Mouse (Mus musculus): ENCODE measurements around the gene Taf1d.
"Not testable (repeated sequence)": the region's sequence is repeated elsewhere in the genome, so short reads cannot be mapped to it uniquely, and the experiment has no call there.

Gene Taf1d

DNA sequence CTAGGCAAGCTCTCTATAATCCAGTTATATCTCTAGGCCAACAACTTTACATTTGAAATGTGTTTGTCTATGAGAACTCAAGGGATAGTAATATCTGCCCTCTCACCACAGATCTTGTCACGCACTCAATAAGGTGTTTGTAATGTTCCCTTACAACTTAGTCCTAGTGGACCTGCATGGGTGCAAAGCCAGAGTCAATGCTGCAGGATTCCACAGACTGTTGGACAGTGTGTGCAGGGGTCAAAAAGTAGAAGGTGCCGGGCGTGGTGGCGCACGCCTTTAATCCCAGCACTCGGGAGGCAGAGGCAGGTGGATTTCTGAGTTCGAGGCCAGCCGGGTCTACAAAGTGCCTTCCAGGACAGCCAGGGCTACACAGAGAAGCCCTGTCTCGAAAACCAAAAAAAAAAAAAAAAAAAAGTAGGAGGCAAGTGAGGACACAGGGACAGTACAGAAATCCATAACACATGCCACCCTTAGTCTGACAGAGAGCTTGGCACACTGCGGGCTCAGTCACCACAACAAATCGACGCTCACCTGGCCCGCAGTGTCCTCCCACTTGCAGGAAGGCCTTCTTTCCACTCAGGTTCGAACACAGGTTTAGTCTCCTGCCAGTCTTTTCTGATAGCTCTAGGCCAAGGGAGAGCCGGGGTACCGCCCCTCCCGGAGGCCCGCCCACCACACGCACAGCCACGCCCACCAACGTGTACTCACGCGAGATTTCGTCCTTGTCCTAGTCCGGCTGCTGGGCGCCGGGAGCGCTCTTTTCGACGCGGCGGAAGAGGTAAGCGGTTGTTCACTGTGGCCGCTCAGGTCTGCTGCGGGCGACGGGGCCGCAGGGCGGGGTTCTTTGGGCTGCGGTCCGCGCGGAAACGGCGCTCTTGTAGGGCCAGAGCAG lies at the start of gene Taf1d:
TSS of gene Taf1d (plus strand) at position 712 of the 895 bp plus-strand sequence.
- ATAC-seq (ENCODE audit: low TSS enrichment) = peak; percentile 97

DNA sequence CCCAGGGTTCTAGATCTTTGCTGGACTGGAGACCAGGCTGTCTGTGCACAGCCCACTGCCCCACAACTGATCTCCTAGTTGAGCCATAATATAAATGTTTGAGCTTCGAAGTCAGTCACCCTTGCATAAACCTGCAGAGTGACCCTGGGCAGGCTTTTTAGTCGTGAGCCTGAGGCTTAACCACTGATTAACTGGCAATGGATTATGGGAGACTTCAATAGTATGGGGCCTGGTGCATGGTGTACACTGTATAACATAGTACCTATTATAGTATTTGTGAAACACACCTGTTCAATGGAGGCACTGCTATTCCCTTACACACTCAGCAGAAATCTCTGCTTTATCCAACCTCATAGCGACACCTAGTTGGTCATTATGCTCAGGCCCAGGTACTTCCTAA lies 49.8 kb upstream of the Taf1d start:
- ATAC-seq (ENCODE audit: low TSS enrichment) = no peak

DNA sequence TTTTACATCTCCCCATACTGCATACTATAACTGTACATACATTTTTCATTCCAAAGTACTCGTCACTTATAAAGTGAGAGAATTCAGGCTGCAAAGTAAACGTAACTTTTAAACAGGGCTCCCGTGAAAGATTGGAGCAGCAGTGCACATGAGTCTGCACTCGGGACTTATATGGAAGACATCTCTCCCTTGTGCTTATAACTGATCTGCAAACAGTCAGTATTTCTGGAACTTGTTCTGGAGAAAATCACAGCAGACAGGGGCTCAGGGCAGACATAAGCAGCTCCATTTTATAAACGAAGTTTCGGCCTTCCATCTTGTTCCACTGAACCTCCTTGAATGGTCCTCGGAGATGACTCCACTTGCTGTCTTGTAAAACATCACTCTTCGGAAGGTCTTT lies 44.0 kb upstream of the Taf1d start:
- ATAC-seq (ENCODE audit: low TSS enrichment) = no peak

DNA sequence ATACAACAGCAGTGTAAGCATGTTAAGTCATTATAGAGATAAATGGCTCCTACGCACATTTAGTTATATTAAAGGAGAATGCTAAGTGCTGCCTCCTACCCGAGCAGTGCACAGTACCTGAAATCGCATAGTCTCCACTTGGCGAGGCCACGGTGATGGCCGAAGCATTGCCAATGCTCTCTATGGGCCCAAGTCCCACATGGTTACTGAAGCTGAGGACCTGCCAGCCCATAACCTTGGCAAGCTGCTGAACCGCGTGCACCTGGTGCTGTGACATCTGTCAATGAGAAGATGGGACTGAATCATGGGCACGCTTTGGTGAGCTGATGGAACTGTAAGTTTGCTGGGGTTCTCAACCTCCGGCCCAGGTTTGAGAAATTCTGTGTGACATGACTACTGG lies 42.5 kb upstream of the Taf1d start:
- ATAC-seq (ENCODE audit: low TSS enrichment) = no peak

DNA sequence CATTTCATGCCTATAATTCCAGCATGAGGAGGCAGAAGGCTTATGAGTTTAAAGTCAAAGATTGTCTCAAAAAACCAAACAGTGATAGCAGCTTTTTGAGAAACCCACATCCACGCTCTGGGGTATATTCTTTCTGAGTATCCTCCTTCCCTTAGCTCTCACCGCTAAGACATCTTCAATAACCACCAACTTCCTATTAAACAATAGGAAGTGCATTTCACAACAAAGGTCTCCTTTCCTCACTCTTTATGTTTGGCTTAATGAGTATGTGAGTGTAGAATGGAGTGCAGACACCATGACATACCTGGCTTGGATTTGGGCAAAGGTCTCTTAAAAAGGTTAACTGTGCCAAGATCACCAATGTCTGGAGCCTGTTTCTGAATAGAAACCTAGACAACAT lies 32.0 kb upstream of the Taf1d start:
- ATAC-seq (ENCODE audit: low TSS enrichment) = no peak

DNA sequence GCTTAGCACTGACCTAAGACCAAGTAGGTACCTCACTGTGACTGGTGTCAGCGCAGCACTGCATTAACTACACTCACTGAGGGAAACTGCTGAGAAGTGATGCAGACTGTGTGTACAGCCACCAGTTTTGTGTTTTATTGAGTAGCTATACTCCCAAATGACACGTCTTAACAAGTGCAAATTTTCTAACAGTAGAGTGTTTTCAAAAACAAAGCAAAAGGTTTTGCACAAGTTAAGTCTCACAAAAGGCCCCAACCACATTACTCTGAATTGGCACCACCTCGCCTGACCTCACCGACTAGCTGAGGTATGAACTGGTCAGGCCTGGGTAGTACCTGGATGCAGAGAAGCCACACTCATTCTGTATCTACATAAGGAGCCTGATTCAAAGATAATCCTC lies 29.2 kb upstream of the Taf1d start:
- no peak for ATAC-seq (ENCODE audit: low TSS enrichment)

DNA sequence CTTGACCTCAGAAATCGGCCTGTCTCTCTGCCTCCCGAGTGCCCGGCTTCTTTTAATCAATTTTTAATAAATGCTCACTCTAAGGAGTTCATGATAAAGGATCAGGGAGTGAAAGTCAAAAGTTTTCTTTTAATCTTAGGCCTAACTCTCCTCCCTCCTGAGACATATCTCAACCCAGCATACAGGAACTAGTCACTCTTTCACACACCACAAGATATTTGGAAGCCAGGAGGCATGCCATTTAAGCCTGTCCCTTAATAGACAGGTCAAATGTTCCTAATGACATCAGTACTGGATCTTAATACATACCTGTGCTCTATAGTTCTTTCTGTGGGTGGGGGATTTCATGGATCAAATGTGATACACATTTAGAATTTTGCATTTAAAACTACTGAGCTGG lies 27.7 kb upstream of the Taf1d start:
- ATAC-seq (ENCODE audit: low TSS enrichment) = no peak

DNA sequence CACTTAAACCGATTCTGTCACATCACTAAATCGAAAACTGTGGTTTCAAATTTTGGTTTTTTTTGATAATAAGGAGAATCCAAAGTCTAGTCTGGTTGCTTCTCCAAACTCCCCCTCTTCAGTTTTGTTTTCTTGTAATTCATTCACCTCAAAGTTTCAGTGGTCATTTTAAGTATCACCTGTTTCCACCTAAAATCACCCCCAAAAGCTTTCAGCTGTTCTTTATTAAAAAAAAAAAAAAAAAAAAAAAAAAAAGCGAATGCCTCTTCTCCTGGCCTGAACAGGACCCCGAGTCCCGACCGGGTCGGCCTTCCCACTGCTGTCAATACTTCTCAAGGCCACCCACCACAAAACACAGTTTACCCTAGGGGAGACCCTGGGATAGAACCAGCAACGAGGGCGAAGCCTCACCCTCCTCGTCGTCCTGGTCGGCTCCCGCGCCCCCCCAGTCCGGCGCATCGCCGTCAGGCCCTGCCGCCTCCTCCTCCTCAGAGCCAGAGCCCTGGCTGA lies 26.8 kb upstream of the Taf1d start:
- ATAC-seq (ENCODE audit: low TSS enrichment) = no peak; the same call in 1 of the 2 replicates

DNA sequence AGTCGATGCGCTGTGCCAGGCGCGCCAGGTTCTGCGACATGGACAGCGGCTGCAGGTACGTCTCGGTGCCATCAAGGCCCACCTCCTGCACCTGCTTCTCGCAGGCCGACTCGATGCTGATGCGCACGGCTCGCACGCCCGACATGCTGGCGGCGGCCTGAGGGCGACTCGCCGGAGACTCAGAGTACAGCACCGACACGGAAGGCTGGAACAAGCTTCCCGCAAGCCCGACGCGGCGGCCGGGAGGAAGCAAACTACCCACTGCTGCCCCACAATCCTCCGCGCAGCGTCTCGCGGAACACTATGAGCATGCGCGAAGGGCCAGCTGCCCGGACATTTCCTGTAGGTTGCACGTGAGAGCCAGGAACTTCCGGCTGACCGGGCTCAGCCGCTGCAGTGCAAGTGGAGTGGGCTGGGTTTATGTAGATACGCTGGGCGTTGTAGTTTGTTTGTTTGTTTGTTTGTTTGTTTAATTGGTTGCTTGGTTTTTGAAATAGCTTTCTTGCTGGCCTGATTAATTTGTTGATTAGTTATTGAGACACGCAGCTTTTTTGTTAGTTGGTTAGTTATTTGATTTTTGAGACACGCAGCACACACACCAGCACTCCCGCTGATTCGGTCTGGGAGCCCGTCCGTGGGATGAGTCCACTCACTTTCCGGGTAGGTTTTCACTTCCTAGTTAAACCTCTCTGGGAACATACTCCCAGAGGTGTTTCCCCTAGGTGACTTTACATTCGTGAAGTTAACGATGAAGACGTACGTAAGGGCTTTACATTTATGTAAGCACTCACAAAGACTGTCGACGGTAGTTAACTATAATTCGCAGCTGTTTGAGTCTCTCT lies 26.1 kb upstream of the Taf1d start, which contains the start of gene Med17:
TSS of gene Med17 (minus strand) at position 283 of the 842 bp plus-strand sequence.
- peak; percentile 98 for ATAC-seq (ENCODE audit: low TSS enrichment)

DNA sequence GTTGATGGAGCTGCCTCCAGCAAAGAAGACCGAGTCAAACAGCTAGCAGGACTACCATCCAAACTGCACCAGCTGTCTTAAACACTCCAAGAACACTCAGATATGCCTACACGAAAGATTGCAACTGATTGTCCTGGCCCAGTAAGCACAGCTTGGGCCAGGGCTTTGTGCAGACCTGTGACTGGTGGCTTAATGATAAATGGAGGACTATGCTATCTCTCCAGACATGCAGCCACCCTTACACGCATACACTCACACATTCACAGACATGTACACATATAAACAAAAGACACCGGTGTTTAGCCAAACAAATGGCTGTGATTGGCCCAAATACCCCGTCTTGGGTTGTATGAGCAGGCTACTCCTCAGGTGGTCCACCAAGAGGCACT lies 25.5 kb upstream of the Taf1d start:
- ATAC-seq (ENCODE audit: low TSS enrichment) = 0 out of 2 replicates have a peak, but pooled peaks have one; percentile 8

DNA sequence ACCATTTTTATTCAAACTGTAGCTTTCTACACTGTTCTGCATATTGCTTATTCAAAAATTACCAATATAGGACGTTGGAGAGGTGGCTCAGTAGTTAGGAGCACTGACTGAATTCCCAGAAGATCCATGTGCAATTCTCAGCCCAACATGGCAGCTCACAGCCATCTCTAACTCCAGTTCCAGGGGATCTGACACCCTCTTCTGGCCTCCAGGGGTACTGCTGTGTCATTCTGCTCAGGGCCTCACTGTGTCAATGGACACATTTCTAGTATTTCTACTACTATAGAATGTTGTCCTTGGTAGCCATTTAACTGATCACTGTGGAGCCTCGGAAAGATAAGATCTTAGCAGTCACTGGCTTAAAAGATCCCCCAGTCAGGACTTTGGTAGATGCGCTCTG lies 20.6 kb upstream of the Taf1d start:
- ATAC-seq (ENCODE audit: low TSS enrichment) = no peak

DNA sequence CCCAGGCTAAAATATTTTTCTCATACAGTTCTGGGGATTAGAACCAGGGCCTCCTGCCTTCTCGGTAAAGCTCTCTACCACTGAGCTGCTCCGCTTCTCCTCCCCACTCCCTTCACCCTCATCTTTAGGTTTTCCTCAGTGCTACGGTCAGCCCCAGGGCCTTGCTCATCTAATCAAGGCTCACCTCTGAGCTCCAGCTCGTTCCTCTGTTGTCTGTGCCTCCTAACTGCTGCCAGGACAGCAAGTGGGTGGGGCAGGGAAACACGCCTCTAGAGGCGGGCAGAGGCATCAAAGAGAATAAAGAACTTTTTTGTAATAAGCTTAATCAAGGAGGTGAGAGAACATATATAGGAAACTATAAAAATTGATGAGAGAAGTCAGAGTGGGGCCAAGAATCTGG lies 18.2 kb upstream of the Taf1d start:
- no peak for ATAC-seq (ENCODE audit: low TSS enrichment)

DNA sequence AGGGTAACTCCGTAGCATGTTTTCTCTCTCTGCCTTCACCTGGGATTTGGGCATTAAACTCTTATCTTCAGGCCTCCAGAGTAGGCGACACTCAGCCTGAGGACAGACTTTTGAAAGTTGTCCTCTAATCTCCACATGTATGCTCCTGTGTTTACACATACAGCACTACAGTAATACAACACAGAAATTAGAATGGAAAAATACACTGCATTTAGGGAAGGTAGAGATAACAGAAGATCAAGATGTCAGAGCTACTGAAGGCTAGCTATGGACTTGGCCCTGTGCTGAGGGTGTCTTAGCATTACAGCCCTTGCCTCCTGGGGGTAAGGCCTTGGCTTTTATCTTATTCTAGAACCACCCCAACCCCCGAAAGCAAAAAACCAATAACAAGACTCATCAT lies 17.6 kb upstream of the Taf1d start:
- no peak for ATAC-seq (ENCODE audit: low TSS enrichment)

DNA sequence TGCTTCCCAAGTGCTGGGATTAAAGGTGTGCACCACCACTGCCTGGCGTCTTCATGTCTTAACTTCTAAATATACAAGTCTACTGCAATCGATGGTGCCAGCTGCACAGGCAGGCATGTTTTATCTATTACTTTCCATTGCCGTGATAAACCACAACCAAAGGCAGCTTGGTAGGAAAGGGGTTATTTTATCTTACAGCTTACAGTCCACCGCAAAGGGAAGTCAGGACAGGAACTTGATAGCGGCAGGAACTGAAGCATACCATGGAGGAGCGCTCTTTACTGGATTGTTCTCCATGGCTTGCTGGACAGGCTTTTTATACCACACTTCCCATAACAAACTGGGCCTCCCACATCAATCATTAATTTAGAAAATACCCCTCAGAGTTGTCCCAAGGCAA lies 16.8 kb upstream of the Taf1d start:
- ATAC-seq (ENCODE audit: low TSS enrichment) = no peak

DNA sequence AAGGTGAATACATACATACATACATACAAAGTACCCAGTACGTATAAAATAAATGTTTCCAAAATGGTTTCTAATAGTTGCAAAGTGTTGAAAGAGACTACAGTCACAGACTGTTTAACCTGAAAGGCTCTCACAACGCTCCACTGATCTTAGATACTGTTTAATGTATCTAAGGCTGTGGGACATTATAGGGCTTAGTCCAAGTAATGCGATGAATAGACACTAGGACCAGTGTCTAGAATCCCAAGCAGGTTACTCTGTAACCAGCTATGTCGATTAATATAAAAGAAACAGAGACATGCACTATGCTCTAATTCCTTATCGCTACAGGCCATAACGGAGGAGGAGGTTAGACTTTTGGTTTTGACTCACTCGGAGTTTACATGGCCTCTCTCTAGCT lies 8.9 kb upstream of the Taf1d start:
- no peak for ATAC-seq (ENCODE audit: low TSS enrichment)

DNA sequence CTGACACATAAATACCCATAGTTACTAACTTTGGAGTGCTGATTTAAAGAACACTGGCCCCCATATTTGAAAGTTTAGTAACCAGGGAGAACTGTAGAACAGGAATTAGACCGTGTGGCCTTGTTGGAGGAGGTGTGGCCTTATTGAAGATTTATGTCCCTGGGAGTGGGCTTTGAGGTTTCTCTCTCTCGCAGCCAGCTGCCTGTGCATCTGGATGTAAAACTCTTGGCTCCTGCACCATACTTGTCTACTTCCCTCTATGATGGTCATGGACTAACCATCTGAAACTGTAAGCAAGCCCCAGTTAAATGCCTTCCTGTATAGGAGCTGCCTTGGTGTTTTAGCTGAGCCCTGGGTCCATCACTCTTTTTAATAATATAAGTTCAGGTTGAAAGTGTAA lies 7.6 kb upstream of the Taf1d start:
- ATAC-seq (ENCODE audit: low TSS enrichment) = no peak

DNA sequence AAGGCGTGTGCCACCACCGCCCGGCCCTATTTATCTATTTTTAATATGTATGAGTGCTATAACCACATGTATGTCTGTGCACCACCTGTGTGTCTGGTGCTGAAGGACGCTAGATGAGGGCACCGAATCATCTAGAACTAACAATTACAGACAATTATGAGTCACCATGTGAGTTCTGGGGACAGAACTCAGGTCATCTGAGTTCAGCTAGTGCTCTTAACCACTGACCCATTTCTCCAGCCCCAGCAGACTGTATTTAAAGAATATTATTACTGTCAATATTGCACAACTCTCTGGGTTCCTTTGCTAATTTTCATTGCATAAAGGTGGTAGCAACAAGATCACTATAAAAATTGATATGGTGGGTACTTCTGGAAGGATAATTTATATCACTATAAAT lies 6.0 kb upstream of the Taf1d start:
- no peak for ATAC-seq (ENCODE audit: low TSS enrichment)

DNA sequence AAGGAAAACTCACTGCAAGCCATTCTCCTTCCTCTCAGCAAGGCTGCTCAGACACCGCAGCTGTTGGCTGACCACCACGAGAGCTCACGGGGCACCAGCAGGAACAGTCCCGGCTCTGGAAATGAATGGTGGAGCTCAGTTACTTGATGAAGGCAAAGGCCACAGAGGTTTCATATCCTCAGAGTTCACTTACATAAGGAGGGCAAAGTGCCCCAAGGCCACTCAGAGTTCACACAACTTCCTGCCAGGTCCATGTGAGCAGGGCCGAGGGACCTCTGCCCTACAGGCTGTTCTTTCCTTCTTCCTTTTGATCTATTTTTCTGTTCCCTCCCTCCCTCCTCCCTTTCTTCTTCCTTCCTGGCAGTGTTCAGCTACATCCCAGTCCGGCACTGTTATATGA lies 4.6 kb upstream of the Taf1d start:
- no peak for ATAC-seq (ENCODE audit: low TSS enrichment)

DNA sequence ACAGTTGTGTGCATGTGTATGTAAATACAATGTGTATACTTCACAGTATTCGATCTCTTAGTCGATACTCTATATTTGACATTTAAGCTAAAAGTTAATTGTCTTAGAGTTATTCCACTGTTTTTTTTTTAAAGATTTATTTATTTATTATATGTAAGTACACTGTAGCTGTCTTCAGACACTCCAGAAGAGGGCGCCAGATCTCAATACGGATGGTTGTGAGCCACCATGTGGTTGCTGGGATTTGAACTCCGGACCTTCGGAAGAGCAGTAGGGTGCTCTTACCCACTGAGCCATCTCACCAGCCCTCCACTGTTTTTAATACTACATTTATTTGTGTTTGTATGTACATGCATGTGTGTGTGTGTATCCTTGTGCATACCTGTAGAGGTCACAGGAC lies 4.0 kb upstream of the Taf1d start:
- not testable (repeated sequence) for ATAC-seq (ENCODE audit: low TSS enrichment)

DNA sequence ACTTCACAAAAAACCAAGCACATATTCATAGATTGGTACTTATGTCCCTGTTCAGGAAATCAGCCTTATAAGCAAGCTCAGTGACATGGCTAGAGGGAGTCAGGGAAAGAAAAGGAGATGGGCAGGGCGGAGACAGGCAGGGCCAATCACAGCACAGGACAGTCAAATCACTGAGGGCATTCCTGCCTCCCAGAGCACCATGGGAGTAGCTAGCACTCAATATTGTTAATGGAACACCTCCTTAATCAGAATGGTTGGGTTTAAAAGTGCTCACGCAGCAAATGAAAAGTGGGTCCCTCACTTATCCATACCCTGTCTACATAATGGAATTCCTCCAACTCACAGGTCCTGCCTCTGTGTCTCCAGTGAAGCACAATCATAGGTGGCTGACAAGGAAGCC lies 3.1 kb upstream of the Taf1d start:
- no peak for ATAC-seq (ENCODE audit: low TSS enrichment)

DNA sequence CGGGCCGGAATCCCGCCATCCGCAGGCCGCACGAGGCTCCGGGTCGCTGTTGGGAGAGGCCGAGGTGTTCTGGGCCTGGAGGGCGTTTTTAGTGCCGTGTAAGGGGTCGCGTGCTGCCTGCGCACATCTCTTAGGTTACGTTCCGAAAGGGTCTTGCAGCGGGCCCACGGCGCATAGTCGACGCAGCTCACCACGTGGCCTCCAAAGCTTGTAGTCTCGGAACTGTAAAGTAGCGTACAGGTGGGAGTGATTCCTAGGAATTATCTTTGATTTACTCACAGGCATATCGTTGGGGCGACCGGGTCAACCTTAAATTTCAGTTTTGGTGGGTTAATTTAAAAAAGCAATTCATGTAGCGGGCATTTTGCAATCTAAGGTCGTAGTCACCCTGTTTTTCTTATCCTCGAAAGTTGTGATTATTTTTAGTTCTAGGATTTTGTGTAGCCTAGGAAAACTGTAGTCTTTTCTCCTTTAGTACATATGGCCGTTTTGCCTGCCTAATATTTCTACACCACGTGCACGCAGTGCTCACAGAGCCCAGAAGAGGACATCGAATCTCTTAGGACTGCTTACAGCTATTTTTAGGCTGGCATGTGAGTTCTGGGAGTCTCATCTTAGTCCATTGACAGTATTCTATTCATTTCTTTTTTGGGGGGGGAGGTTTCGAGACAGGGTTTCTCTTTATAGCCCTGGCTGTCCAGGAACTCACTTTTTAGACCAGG lies 545 bp downstream of the Taf1d start, which contains the start of gene 4931406C07Rik:
TSS of gene 4931406C07Rik (minus strand) at position 51 of the 722 bp plus-strand sequence.
- peak; percentile 63 for ATAC-seq (ENCODE audit: low TSS enrichment)

DNA sequence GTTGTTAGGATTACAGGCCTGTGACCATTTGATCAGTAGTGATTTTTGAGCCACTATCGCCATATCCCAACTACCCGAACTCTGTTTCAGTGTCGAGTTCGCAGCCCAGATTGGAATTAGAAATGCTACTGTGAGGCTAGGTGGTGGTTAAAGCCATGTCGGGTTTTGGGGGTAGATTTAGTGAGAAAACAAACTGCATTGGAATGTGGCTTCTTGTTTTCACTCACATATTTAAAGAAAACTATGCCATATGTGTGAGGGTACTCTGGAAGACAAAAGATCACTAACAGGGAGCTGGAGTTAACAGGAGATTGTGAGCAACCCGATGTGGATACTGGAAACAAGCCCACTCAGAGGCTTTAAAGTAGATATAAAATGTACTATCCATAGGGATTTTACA lies 1.2 kb downstream of the Taf1d start:
- ATAC-seq (ENCODE audit: low TSS enrichment) = no peak
